In genomic region chr16:34030379-34030778, GRCm38 (mm10) we compare ENCODE assay signal across 18 mouse cellular contexts.
A peak's percentile ranks its signal among the peaks of the same experiment; 100 is the strongest.
DNase-seq lines count a peak whose midpoint lies in the region; ATAC-seq and TF ChIP-seq lines count a peak whose summit lies in the region.
"Had no signal": no experiment of that assay in that cellular context is flagged by ENCODE, and none has a peak within 500 bp of the region (broad histone marks: within the 10 kb centered on the region; RNA-seq: fewer than 3 reads in every experiment).

No protein-coding gene starts in this region.

- no peaks in the 10 kb centered on the region for H3K9me3 ChIP-seq in heart, embryonic 13.5 days
- no peaks in the 10 kb centered on the region for H3K9me3 ChIP-seq in lung, embryonic 14.5 days (ENCODE audit: low read depth, low read length)
- no peaks in the 10 kb centered on the region for H3K9me3 ChIP-seq in liver, embryonic 15.5 days (replicated peaks)
- H3K9me3 ChIP-seq in stomach, embryonic 15.5 days = no peaks in the 10 kb centered on the region
- H3K9me3 ChIP-seq: embryonic facial prominence, embryonic 15.5 days; midbrain, embryonic 15.5 days; neural tube, embryonic 12.5 days had no signal

- peak overlapping the region; percentile 49 for H3K4me2 ChIP-seq in heart, embryonic 13.5 days
- no peak overlapping the region for H3K4me2 ChIP-seq in lung, embryonic 14.5 days
- peak overlapping the region; percentile 65 for H3K4me2 ChIP-seq in liver, embryonic 15.5 days
- H3K4me2 ChIP-seq in stomach, embryonic 15.5 days = no peak overlapping the region
- H3K4me2 ChIP-seq: embryonic facial prominence, embryonic 15.5 days; midbrain, embryonic 15.5 days; neural tube, embryonic 12.5 days had no signal

- peaks cover 56% of the 10 kb centered on the region for H3K4me1 ChIP-seq in heart, embryonic 13.5 days
- peaks cover 8% of the 10 kb centered on the region for H3K4me1 ChIP-seq in lung, embryonic 14.5 days (ENCODE audit: insufficient read depth)
- H3K4me1 ChIP-seq in lung, adult 2 months (ENCODE audit: control insufficient read depth, insufficient read depth, low read length) = no peaks in the 10 kb centered on the region
- peaks cover 66% of the 10 kb centered on the region for H3K4me1 ChIP-seq in liver, embryonic 15.5 days (replicated peaks)
- H3K4me1 ChIP-seq in stomach, embryonic 15.5 days = 0 out of 2 replicates have a peak, but pooled peaks cover 5% of the 10 kb centered on the region
- H3K4me1 ChIP-seq: embryonic facial prominence, embryonic 15.5 days; midbrain, embryonic 15.5 days; neural tube, embryonic 12.5 days had no signal

- no peak for TF ChIP-seq CTCF in lung, embryonic 14.5 days (IDR thresholded peaks at IDR 0.05; ENCODE audit: low read depth)
- TF ChIP-seq CTCF in lung, adult 2 months (IDR thresholded peaks at IDR 0.05; ENCODE audit: insufficient read depth, low read length) = no peak
- TF ChIP-seq CTCF in gastrocnemius, adult 2 months (IDR thresholded peaks at IDR 0.05) = no peak

- no peaks in the 10 kb centered on the region for H3K27me3 ChIP-seq in heart, embryonic 13.5 days (replicated peaks)
- H3K27me3 ChIP-seq in lung, embryonic 14.5 days (ENCODE audit: insufficient read depth, low read length) = no peaks in the 10 kb centered on the region
- H3K27me3 ChIP-seq in liver, embryonic 15.5 days = no peaks in the 10 kb centered on the region
- H3K27me3 ChIP-seq in stomach, embryonic 15.5 days (replicated peaks) = no peaks in the 10 kb centered on the region
- H3K27me3 ChIP-seq: embryonic facial prominence, embryonic 15.5 days; midbrain, embryonic 15.5 days; neural tube, embryonic 12.5 days; Patski had no signal

- 57% methylated on average over 4 of the region's 4 CpGs for WGBS in heart, embryonic 13.5 days
- WGBS in lung, embryonic 14.5 days = 53% methylated on average over 4 of the region's 4 CpGs
- WGBS in lung, adult 2 months = 48% methylated on average over 4 of the region's 4 CpGs
- WGBS in liver, embryonic 15.5 days (ENCODE audit: insufficient replicate concordance) = 61% methylated on average over 4 of the region's 4 CpGs
- WGBS in stomach, embryonic 15.5 days = 67% methylated on average over 4 of the region's 4 CpGs

- no peak for DNase-seq in heart, postnatal 14 days
- peak; percentile 70 for DNase-seq in lung, embryonic 14.5 days
- DNase-seq in lung, adult 2 months = no peak
- no peak for DNase-seq in gastrocnemius, adult 2 months
- DNase-seq in embryo, embryonic 9.5 days (ENCODE audit: extremely low spot score) = no peak
- DNase-seq: adrenal gland, postnatal 25 days; cerebellum, postnatal 36 days; forebrain, postnatal 0 days; gastrocnemius, postnatal 14 days had no signal

- no peak for TF ChIP-seq POLR2A in lung, adult 2 months (IDR thresholded peaks at IDR 0.05; ENCODE audit: borderline replicate concordance, extremely low read depth, low read depth, low read length)

- no peak overlapping the region for H3K9ac ChIP-seq in heart, embryonic 13.5 days
- no peak overlapping the region for H3K9ac ChIP-seq in lung, embryonic 14.5 days
- 0 out of 2 replicates have a peak overlapping the region, but pooled peaks have one; percentile 2 for H3K9ac ChIP-seq in liver, embryonic 15.5 days
- H3K9ac ChIP-seq in stomach, embryonic 15.5 days = no peak overlapping the region
- H3K9ac ChIP-seq: embryonic facial prominence, embryonic 15.5 days; forebrain, postnatal 0 days; midbrain, embryonic 15.5 days; neural tube, embryonic 12.5 days had no signal

- no peak overlapping the region for H3K4me3 ChIP-seq in heart, embryonic 13.5 days
- H3K4me3 ChIP-seq in lung, embryonic 14.5 days (ENCODE audit: low read depth, low read length) = no peak overlapping the region
- no peak overlapping the region for H3K4me3 ChIP-seq in lung, adult 2 months (replicated peaks; ENCODE audit: extremely low read depth, low read depth, low read length)
- H3K4me3 ChIP-seq in liver, embryonic 15.5 days (replicated peaks) = no peak overlapping the region
- no peak overlapping the region for H3K4me3 ChIP-seq in stomach, embryonic 15.5 days (replicated peaks)
- H3K4me3 ChIP-seq in gastrocnemius, adult 2 months = no peak overlapping the region
- H3K4me3 ChIP-seq: embryonic facial prominence, embryonic 15.5 days; midbrain, embryonic 15.5 days; neural tube, embryonic 12.5 days had no signal

- intact Hi-C loops in heart, postnatal 14 days (cut with DNase I) = no loop called here
- intact Hi-C loops in gastrocnemius, adult 2 months (cut with DNase I) = no loop called here

- peaks cover 80% of the 10 kb centered on the region for H3K36me3 ChIP-seq in heart, embryonic 13.5 days
- peaks cover 50% of the 10 kb centered on the region for H3K36me3 ChIP-seq in lung, embryonic 14.5 days (ENCODE audit: insufficient read depth)
- peaks cover 8% of the 10 kb centered on the region for H3K36me3 ChIP-seq in liver, embryonic 15.5 days (replicated peaks)
- H3K36me3 ChIP-seq in stomach, embryonic 15.5 days = peaks cover 20% of the 10 kb centered on the region

- peak overlapping the region; percentile 72 for H3K27ac ChIP-seq in heart, embryonic 13.5 days (replicated peaks)
- H3K27ac ChIP-seq in lung, embryonic 14.5 days (ENCODE audit: low read depth) = no peak overlapping the region
- H3K27ac ChIP-seq in liver, embryonic 15.5 days (replicated peaks) = peak overlapping the region; percentile 79
- H3K27ac ChIP-seq in stomach, embryonic 15.5 days = 0 out of 2 replicates have a peak overlapping the region, but pooled peaks have one; percentile 41
- H3K27ac ChIP-seq in gastrocnemius, adult 2 months = no peak overlapping the region
- H3K27ac ChIP-seq: embryonic facial prominence, embryonic 15.5 days; midbrain, embryonic 15.5 days; neural tube, embryonic 12.5 days had no signal

- ATAC-seq in heart, embryonic 13.5 days (ENCODE audit: extremely low read depth, insufficient number of reproducible peaks, low FRiP score, low TSS enrichment) = no peak
- ATAC-seq in lung, embryonic 14.5 days (ENCODE audit: insufficient read depth) = peak; percentile 52; the same call in 1 of the 2 replicates
- no peak for ATAC-seq in liver, embryonic 15.5 days (ENCODE audit: insufficient read depth)
- no peak for ATAC-seq in stomach, embryonic 15.5 days (ENCODE audit: insufficient read depth, low FRiP score, low read depth)
- ATAC-seq: CD4-positive, CD25-positive, alpha-beta regulatory T cell, adult 4 months; forebrain, postnatal 0 days; hindbrain, embryonic 16.5 days; midbrain, embryonic 15.5 days; Patski had no signal

Comparison
In these comparisons a context has a peak if more than half of its experiments do, and no peak if none do; other contexts are left out.
1. H3K27ac ChIP-seq: peak in heart, embryonic 13.5 days (single experiment), liver, embryonic 15.5 days (single experiment) and stomach, embryonic 15.5 days (single experiment); none in lung, embryonic 14.5 days (single experiment) and gastrocnemius, adult 2 months (single experiment).
2. H3K4me2 ChIP-seq: peak in heart, embryonic 13.5 days (single experiment) and liver, embryonic 15.5 days (single experiment); none in lung, embryonic 14.5 days (single experiment) and stomach, embryonic 15.5 days (single experiment).